Mouse (Mus musculus) cerebellum, adult 11 months (tissue): ENCODE measurements around the gene Ctu1.
A peak's percentile ranks its signal among the peaks of the same experiment; 100 is the strongest.
"Not testable (repeated sequence)": the region's sequence is repeated elsewhere in the genome, so short reads cannot be mapped to it uniquely, and the experiment has no call there.

Experiments used
- DNase-seq: peaks from one replicate; pipeline ENCODE4 v3.0.0; 2022

Gene Ctu1

GRCm38 (mm10) chr7:43671809-43672580, at the start of gene Ctu1:
Gene Ctu1 (plus strand): TSS chr7:43672016.
- DNase-seq: peak; percentile 85

- no peak for DNase-seq
Observed at GRCm38 (mm10) chr7:43622927-43623326, 48.9 kb upstream of the Ctu1 start.

DNA sequence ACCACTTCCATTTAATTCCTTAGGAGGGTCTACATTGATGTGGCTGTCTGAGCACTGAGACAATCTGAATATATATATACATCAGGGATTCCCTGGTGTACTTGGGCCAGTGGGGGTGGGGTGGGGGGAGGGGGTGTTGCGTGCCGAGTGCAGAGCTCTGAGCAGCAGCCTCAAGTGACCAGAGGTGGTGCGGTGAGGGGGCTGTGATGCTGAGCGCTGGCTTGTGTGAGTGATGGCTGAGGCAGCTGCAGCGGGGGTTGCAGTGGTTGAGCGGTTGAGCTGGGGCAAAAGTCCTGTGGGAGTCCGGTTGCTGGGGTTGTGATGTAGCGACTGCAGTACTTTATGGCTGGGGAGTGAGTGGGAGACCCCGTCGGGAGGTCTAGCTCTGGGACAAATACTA, 48.0 kb upstream of the Ctu1 start:
- DNase-seq: no peak

GRCm38 (mm10) chr7:43625065-43625464, 46.8 kb upstream of the Ctu1 start:
- DNase-seq: no peak

- no peak for DNase-seq
Observed at GRCm38 (mm10) chr7:43625794-43626422, 45.9 kb upstream of the Ctu1 start.

DNA sequence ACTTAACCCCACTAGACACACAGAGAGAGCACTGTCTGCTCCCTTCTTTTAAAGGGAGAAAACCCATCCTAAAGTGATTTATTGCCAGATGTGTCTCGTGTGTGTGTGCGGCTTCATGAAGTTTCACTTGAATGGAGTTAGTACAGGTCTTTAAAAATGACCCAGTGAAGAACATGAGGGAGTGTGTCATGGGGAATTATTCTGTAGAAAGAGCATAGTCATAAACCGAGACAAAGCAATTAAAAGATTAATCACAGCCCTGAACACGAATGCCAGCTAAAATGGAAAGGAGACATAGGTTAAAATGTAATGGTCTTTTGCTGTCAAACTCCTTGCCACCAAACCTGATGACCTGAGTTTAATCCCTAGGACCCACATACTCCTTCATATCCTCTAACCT, 37.9 kb upstream of the Ctu1 start:
- no peak for DNase-seq

- DNase-seq: no peak
Observed at GRCm38 (mm10) chr7:43634500-43634899, 37.3 kb upstream of the Ctu1 start, which contains the start of gene Ceacam18. Gene Ceacam18 (plus strand): TSS chr7:43634707.

GRCm38 (mm10) chr7:43636194-43636593, 35.6 kb upstream of the Ctu1 start:
- DNase-seq: no peak

DNA sequence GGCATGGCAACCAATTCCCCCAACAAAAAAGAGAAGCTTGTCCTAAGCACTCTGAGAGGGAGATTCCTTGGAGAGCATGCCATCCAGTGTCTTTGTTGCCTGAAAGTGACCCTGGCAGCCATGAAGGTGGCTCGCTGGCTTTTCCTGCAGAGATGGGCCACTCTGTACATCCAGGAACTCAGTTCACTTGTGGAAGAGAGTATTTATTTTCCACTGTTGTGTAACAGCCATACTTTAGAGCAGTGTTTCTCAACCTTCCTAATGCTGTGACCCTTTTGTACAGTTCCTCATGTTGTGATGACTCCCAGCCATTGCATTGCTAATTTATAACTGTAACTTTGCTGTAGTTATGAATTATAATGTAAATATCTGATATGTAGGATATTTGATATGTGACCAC, 34.7 kb upstream of the Ctu1 start:
- no peak for DNase-seq

DNA sequence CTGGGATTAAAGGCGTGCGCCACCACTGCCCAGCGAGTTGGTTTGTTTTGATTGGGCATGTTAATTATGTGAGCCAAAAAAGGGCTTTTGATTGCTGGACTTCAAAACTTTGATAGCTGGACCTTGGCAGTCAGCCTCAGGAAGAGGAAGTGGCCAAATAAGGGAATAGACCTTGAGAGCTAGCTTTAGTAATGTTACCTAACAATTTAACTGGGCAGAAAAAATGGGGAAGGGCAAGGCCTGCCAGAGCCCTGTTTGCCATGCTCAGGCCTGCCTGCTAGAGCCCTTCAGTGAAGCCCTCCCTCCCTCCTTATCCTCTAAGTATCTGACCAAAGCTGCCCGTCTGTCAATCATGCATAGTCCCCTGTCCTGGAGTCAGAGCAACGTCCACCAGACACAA, 29.2 kb upstream of the Ctu1 start:
- no peak for DNase-seq

GRCm38 (mm10) chr7:43643046-43643652, 28.7 kb upstream of the Ctu1 start:
- no peak for DNase-seq

DNA sequence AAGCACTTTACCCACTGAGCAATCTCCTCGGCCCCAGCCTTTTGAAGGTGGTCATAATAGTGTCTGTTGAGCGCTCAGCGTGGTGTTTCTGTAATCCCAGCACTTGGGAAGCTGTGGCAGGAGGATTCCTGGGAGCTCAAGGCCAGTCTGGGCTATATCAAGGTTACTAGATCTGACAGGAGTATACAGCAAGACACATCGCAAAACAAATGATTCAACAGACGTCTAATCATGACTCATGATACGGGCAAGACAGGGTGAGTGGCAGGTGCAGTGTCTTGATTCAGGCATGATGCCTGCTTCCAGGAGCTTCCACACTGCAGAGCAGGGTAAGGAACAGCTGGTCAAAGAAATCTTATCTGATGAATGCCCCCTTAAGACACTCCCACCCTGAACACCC, 19.1 kb upstream of the Ctu1 start:
- DNase-seq: no peak

DNA sequence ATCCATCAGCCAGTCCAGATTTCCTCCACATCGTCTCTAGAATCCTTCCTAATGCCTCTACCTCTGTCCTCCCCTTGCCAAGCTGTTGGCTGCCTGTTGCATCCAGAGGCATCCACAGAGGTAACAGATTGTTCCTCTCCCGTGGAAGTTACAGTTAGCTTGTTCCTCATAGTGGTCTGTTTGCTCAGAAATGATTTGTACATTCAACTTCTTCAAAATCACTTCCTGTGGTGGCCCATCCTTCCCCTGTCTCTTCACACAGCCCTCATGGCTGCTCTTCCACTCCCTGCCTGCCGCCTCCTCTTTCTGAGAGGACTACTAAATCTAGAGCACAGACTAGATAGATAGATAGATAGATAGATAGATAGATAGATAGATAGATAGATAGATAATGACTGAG, 17.3 kb upstream of the Ctu1 start:
- no peak for DNase-seq

DNA sequence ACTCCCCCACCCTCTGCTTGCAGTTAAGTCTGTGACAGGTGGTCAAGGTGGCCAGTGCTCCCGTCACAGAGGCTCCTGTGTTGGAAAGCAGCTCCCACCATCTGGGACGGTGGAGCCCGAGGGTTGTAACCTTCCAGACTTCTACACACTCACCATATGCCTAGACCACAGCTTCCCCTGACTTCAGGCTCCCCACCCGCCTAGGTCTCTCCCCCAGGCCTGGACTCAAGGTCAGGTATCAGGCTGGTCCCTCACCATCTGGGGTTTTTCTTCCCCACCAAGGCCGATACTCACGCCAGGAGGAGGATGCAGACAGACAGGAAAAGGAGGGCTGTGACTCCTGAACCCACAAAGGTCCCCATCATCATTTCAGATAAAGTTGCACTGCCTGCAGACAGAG, 15.6 kb upstream of the Ctu1 start:
- no peak for DNase-seq

DNA sequence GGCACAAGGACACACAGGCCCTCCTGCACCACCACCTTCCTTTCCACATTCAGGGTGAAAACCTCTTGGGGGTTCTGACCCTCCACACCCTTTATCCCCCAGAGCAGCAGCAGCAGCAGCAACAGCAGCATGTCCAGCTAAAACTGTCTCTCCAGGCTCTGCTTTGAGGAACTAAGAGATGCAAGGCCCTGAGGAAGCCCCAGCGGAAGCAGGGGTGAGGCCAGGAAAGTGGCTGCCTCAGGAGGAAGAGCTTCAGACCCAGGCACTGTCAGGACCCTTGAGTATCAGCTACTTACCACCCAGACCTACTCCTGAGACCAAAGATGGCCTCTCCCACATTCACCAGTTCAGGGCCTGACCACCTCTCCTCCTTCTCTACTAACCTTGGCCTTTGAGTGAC, 11.8 kb upstream of the Ctu1 start, which contains the start of gene Siglece:
Siglece (minus strand) TSS at position 160 of the 400 bp plus-strand sequence.
- DNase-seq: no peak

- no peak for DNase-seq
Observed at GRCm38 (mm10) chr7:43662804-43663203, 9.0 kb upstream of the Ctu1 start.

- not testable (repeated sequence) for DNase-seq
Observed at GRCm38 (mm10) chr7:43667221-43667620, 4.6 kb upstream of the Ctu1 start.

- no peak for DNase-seq
Observed at GRCm38 (mm10) chr7:43668582-43668981, 3.2 kb upstream of the Ctu1 start.

DNA sequence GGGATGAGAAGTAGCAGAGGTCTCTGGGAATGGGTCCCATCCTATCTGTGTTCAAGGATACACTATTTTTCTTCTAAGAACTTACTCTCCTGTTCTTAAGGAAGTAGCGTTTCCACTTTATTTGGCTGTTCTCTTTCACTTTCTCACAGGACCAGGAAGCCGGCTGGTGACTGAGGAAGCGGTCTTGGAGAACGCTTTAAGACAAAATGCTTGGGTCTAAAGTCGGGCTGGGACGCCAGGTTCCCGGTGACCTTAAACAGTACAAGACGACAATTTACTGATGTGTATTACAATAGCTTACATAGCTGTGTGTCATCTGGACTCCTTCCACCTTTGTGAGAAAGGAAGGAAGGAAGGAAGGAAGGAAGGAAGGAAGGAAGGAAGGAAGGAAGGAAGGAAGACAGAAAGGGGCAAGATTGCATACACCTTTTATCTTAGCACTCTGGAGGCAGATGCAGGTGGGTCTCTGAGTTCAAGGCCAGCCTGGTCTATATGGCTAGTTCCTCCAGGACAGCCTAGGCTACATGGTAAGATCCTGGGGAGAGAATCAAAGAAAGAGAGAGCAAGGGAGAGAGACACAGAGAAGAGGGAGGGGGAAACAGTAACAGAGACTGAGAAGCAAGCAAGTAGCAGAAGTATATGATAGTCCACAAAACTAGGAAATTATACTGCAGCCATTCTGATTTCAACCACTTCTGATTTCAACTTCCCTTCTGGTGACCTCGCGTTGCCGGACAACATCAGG, 580 bp upstream of the Ctu1 start:
- DNase-seq: no peak

DNA sequence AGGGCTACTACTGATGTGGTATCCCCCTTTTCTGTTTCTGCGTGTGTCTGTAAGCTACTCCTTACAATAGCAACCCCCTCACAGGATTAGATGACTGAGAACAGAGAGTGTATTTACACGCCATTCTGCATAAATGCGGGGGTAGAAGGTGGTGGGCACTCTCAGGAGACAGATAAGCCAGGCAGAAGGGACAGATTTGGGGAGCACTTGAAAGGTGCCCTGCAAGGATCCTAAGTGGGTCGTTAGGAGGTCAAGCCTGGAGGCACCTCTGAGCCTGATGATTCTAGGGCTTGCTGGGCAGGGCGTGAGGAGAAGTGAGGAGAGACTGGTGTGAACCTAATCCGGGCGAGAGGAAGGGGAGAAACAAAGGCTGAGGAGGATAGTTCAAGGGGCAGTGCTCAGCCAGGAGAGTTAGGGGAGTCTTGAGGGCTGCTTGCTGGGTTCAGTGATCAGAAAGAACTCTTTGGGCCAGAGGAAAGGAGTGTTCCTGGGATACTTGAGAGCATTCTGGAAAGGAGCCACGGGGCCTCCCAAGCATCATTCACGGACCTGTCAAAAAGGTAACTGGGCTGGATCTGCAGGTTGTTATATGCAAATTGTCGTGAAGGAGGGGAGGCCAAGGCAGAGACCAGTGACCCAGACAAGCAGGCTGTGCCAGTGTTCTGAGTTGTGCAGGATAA, 905 bp downstream of the Ctu1 start:
- DNase-seq: no peak

GRCm38 (mm10) chr7:43675091-43675490, 3.3 kb downstream of the Ctu1 start:
- no peak for DNase-seq

DNA sequence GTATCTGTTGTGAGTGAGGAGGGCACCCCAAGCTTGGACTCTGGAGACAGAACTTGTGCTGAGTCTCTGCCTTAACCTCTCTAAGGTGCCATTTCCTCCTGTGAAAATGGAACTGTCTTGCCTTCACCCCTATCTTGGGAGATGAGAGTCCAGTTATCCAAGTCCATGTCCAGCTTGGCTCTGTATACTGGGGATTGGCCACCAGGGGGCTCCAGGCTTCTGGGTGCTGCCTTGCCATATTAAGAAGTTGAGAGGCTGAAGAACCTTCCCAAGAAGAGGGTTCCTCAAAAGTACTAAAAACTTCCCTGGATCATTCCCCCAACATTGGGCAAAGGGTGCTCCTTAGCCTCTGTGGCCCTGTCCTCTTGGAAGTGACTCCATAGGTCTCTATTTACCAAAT, 6.7 kb downstream of the Ctu1 start:
- DNase-seq: no peak

GRCm38 (mm10) chr7:43680960-43681359, 9.1 kb downstream of the Ctu1 start:
- DNase-seq: no peak
